Mouse (Mus musculus) lung, embryonic 14.5 days (tissue): ENCODE results near the gene Trpc7. TPM values are rescaled to one million over a fixed set of nuclear protein-coding genes. Genes with fewer than 3 reads are reported as not detected.
A peak's percentile ranks its signal among the peaks of the same experiment; 100 is the strongest.

ENCODE experiments used
- ATAC-seq: fragments of 200-750 bp; cut with Nextera tagmentation; 2 replicates; pipeline ENCODE4 v1.8.0; 2017; ENCODE audit warnings: mild to moderate bottlenecking, moderate TSS enrichment, moderate library complexity; ENCODE audit not compliant: insufficient read depth
- DNase-seq: peaks from one replicate; pipeline ENCODE4 v3.0.0-alpha.2; 2015
- H3K27ac ChIP-seq: fragments of 300-500 bp; sonication (generic); 2 replicates; pipeline ENCODE4 v1.5.1; 2014; ENCODE audit warnings: low read depth, mild to moderate bottlenecking, moderate library complexity
- H3K27me3 ChIP-seq: fragments of 300-500 bp; sonication (generic); 2 replicates; pipeline ENCODE4 v1.6.1; 2014; ENCODE audit warnings: low read length, control low read depth; ENCODE audit not compliant: insufficient read depth
- H3K36me3 ChIP-seq: fragments of 300-500 bp; sonication (generic); 2 replicates; pipeline ENCODE4 v1.6.1; 2014; ENCODE audit warnings: control low read depth; ENCODE audit not compliant: insufficient read depth
- H3K4me1 ChIP-seq: fragments of 300-500 bp; sonication (generic); 2 replicates; pipeline ENCODE4 v1.6.1; 2014; ENCODE audit warnings: antibody characterized with exemption, control low read depth; ENCODE audit not compliant: insufficient read depth
- H3K4me2 ChIP-seq: fragments of 300-500 bp; sonication (generic); 2 replicates; pipeline ENCODE4 v1.6.1; 2014; ENCODE audit warnings: mild to moderate bottlenecking
- H3K4me3 ChIP-seq: fragments of 300-500 bp; sonication (generic); 2 replicates; pipeline ENCODE4 v1.5.1; 2014; ENCODE audit warnings: low read depth, low read length
- H3K9ac ChIP-seq: fragments of 300-500 bp; sonication (generic); 2 replicates; pipeline ENCODE4 v1.6.1; 2014
- H3K9me3 ChIP-seq: fragments of 300-500 bp; sonication (generic); 2 replicates; pipeline ENCODE4 v1.6.1; 2016; ENCODE audit warnings: low read depth, low read length, control low read depth
- CTCF ChIP-seq: IDR thresholded peaks from 2 replicates; pipeline ENCODE4 v1.5.1; 2016; ENCODE audit warnings: antibody characterized with exemption, low read depth
- WGBS: fragments of 180-500 bp; shearing (Covaris S2); extraction: QIAGEN DNeasy Blood & Tissue Kit; methylation state at CpG from one replicate; pipeline ENCODE4 v1.1.7; 2014; 5-methylcytosine and 5-hydroxymethylcytosine counted together
- polyA plus RNA-seq: library from polyadenylated mRNA; unstranded; fragments of >200 nt; fragmentation: Nextera tagmentation; extraction: Ambion mirVana; gene quantifications from 2 replicates; pipeline ENCODE4 v1.2.1, GENCODE M21; 2014

Gene Trpc7
- polyA plus RNA-seq, 1 experiment from 2014 or later, result not detected

- Histone ChIP-seq H3K9ac (no peak overlapping the region), H3K27ac (no peak overlapping the region), H3K4me2 (no peak overlapping the region), H3K9me3 (no peaks in the 10 kb centered on the region), H3K4me3 (no peak overlapping the region), H3K36me3 (peaks cover 79% of the 10 kb centered on the region), H3K4me1 (no peaks in the 10 kb centered on the region), H3K27me3 (no peaks in the 10 kb centered on the region)
- TF ChIP-seq CTCF, result no peak
- 94% methylated on average over 5 of the region's 5 CpGs for WGBS
- DNase-seq, result no peak
- no peak for ATAC-seq
These were observed 156.2 kb downstream of the Trpc7 start for GRCm38 (mm10) chr13:56739556-56739955.

- no peak overlapping the region for H3K4me2 ChIP-seq
- WGBS, result 47% methylated on average over 6 of the region's 6 CpGs
- no peaks in the 10 kb centered on the region for H3K27me3 ChIP-seq
- H3K36me3 ChIP-seq, result peaks cover 91% of the 10 kb centered on the region
- no peaks in the 10 kb centered on the region for H3K9me3 ChIP-seq
- no peak for ATAC-seq
- no peak overlapping the region for H3K4me3 ChIP-seq
- peak; percentile 70 for TF ChIP-seq CTCF
- peak; percentile 75 for DNase-seq
- H3K9ac ChIP-seq, result no peak overlapping the region
- no peak overlapping the region for H3K27ac ChIP-seq
- no peaks in the 10 kb centered on the region for H3K4me1 ChIP-seq
These were observed 160.4 kb downstream of the Trpc7 start for GRCm38 (mm10) chr13:56735212-56735875.

GRCm38 (mm10) chr13:56734617-56735016 lies 161.2 kb downstream of the Trpc7 start:
- Histone ChIP-seq H3K4me2 (no peak overlapping the region), H3K27me3 (no peaks in the 10 kb centered on the region), H3K27ac (no peak overlapping the region), H3K36me3 (peaks cover 91% of the 10 kb centered on the region), H3K9ac (no peak overlapping the region), H3K4me3 (no peak overlapping the region), H3K4me1 (no peaks in the 10 kb centered on the region), H3K9me3 (no peaks in the 10 kb centered on the region)
- TF ChIP-seq CTCF, result no peak
- WGBS, result 75% methylated on average over 4 of the region's 4 CpGs
- DNase-seq, result no peak
- ATAC-seq, result no peak

GRCm38 (mm10) chr13:56729046-56729445 lies 166.7 kb downstream of the Trpc7 start:
- ATAC-seq, result no peak
- Histone ChIP-seq H3K4me1 (no peaks in the 10 kb centered on the region), H3K27ac (no peak overlapping the region), H3K9me3 (no peaks in the 10 kb centered on the region), H3K36me3 (peaks cover 94% of the 10 kb centered on the region), H3K27me3 (no peaks in the 10 kb centered on the region), H3K9ac (no peak overlapping the region), H3K4me3 (no peak overlapping the region), H3K4me2 (no peak overlapping the region)
- TF ChIP-seq CTCF, result no peak
- WGBS, result 81% methylated on average over 7 of the region's 7 CpGs
- DNase-seq, result no peak

- H3K36me3 ChIP-seq, result peaks cover 79% of the 10 kb centered on the region
- no peak overlapping the region for H3K4me2 ChIP-seq
- no peaks in the 10 kb centered on the region for H3K4me1 ChIP-seq
- DNase-seq (no peak), ATAC-seq (no peak)
- 74% methylated on average over 4 of the region's 4 CpGs for WGBS
- no peaks in the 10 kb centered on the region for H3K27me3 ChIP-seq
- H3K9ac ChIP-seq, result no peak overlapping the region
- no peaks in the 10 kb centered on the region for H3K9me3 ChIP-seq
- TF ChIP-seq CTCF, result no peak
- H3K4me3 ChIP-seq, result no peak overlapping the region
- no peak overlapping the region for H3K27ac ChIP-seq
These were observed 169.2 kb downstream of the Trpc7 start for GRCm38 (mm10) chr13:56726551-56726950.

Other genes starting within 250 kb of the Trpc7 start
- 59.2 and 62.0 TPM in 2 replicates for gene Smad5, start 193.0 kb downstream of the Trpc7 start, polyA plus RNA-seq
- gene Gm45623, start 142.2 kb downstream of the Trpc7 start, polyA plus RNA-seq, result 4.6 and 5.0 TPM in 2 replicates